In genomic region chr1:132799258-132799657, GRCm38 (mm10) we compare ENCODE assay signal across 9 mouse cellular contexts. TPM values are rescaled to one million over a fixed set of nuclear protein-coding genes. Genes with fewer than 3 reads are reported as not detected.
DNase-seq lines count a peak whose midpoint lies in the region; ATAC-seq lines count a peak whose summit lies in the region.
"Had no signal": no experiment of that assay in that cellular context is flagged by ENCODE, and none has a peak within 500 bp of the region (broad histone marks: within the 10 kb centered on the region; RNA-seq: fewer than 3 reads in every experiment).

No protein-coding gene starts in this region.

- no peak overlapping the region for H3K4me2 ChIP-seq in forebrain, embryonic 11.5 days (ENCODE audit: low read depth, low read length, severe bottlenecking)
- H3K4me2 ChIP-seq in embryonic facial prominence, embryonic 14.5 days (ENCODE audit: low read depth, low read length): no peak overlapping the region
- no peak overlapping the region for H3K4me2 ChIP-seq in midbrain, embryonic 14.5 days (ENCODE audit: low read length)
- H3K4me2 ChIP-seq: intestine, embryonic 15.5 days had no signal

- no peaks in the 10 kb centered on the region for H3K36me3 ChIP-seq in forebrain, embryonic 11.5 days (ENCODE audit: control insufficient read depth, insufficient read depth, low read length)
- H3K36me3 ChIP-seq in forebrain, embryonic 10.5 days (replicated peaks): no peaks in the 10 kb centered on the region
- no peaks in the 10 kb centered on the region for H3K36me3 ChIP-seq in megakaryocyte, embryonic 14.5 days (replicated peaks; ENCODE audit: low read length)
- H3K36me3 ChIP-seq in embryonic facial prominence, embryonic 14.5 days (ENCODE audit: control insufficient read depth, insufficient read depth, low read length): no peaks in the 10 kb centered on the region
- no peaks in the 10 kb centered on the region for H3K36me3 ChIP-seq in splenic B cell, adult 2 months (ENCODE audit: control insufficient read depth, insufficient read depth, low read length, poor library complexity, severe bottlenecking)
- H3K36me3 ChIP-seq in midbrain, embryonic 14.5 days (ENCODE audit: control insufficient read depth, insufficient read depth, low read length): no peaks in the 10 kb centered on the region
- H3K36me3 ChIP-seq: intestine, embryonic 15.5 days had no signal

- peaks cover 2% of the 10 kb centered on the region; the same call in 1 of the 2 replicates for H3K27me3 ChIP-seq in forebrain, embryonic 11.5 days (ENCODE audit: control insufficient read depth, insufficient read depth, low read length)
- peaks cover 47% of the 10 kb centered on the region for H3K27me3 ChIP-seq in forebrain, embryonic 10.5 days (ENCODE audit: poor library complexity, severe bottlenecking)
- peaks cover 49% of the 10 kb centered on the region for H3K27me3 ChIP-seq in megakaryocyte, embryonic 14.5 days (replicated peaks)
- H3K27me3 ChIP-seq in embryonic facial prominence, embryonic 14.5 days (replicated peaks; ENCODE audit: control insufficient read depth, insufficient read depth, low read length): 0 out of 2 replicates have a peak, but pooled peaks cover 11% of the 10 kb centered on the region
- no peaks in the 10 kb centered on the region for H3K27me3 ChIP-seq in splenic B cell, adult 2 months (ENCODE audit: control insufficient read depth, insufficient read depth, low read length, poor library complexity, severe bottlenecking)
- peaks cover 4% of the 10 kb centered on the region; the same call in 1 of the 2 replicates for H3K27me3 ChIP-seq in midbrain, embryonic 14.5 days (ENCODE audit: control insufficient read depth, insufficient read depth, low read length)

- H3K4me1 ChIP-seq in forebrain, embryonic 11.5 days (replicated peaks; ENCODE audit: control insufficient read depth, insufficient read depth, low read length): peaks cover 8% of the 10 kb centered on the region; the same call in 1 of the 2 replicates
- H3K4me1 ChIP-seq in forebrain, embryonic 10.5 days: peaks cover 24% of the 10 kb centered on the region
- peaks cover 4% of the 10 kb centered on the region; the same call in 1 of the 2 replicates for H3K4me1 ChIP-seq in megakaryocyte, embryonic 14.5 days
- no peaks in the 10 kb centered on the region for H3K4me1 ChIP-seq in embryonic facial prominence, embryonic 14.5 days (ENCODE audit: control insufficient read depth, insufficient read depth, low read length)
- peaks cover 8% of the 10 kb centered on the region; the same call in 1 of the 2 replicates for H3K4me1 ChIP-seq in midbrain, embryonic 14.5 days (ENCODE audit: control insufficient read depth, insufficient read depth, low read length)
- H3K4me1 ChIP-seq: intestine, embryonic 15.5 days had no signal

- no peak for ATAC-seq in forebrain, embryonic 11.5 days (replicated peaks; ENCODE audit: low FRiP score)
- no peak for ATAC-seq in megakaryocyte, adult 5-6 weeks (ENCODE audit: poor library complexity, severe bottlenecking)
- no peak; the same call in 1 of the 2 replicates for ATAC-seq in embryonic facial prominence, embryonic 14.5 days (ENCODE audit: low read depth)
- no peak for ATAC-seq in midbrain, embryonic 14.5 days (ENCODE audit: low FRiP score, low TSS enrichment)
- ATAC-seq: intestine, embryonic 15.5 days had no signal

- WGBS in forebrain, embryonic 11.5 days: 2% methylated on average over 6 of the region's 6 CpGs
- WGBS in forebrain, embryonic 10.5 days: 7% methylated on average over 6 of the region's 6 CpGs
- 2% methylated on average over 6 of the region's 6 CpGs for WGBS in embryonic facial prominence, embryonic 14.5 days
- WGBS in midbrain, embryonic 14.5 days: 13% methylated on average over 6 of the region's 6 CpGs

- H3K27ac ChIP-seq in forebrain, embryonic 11.5 days (ENCODE audit: low read depth, low read length): no peak overlapping the region
- no peak overlapping the region for H3K27ac ChIP-seq in forebrain, embryonic 10.5 days
- H3K27ac ChIP-seq in embryonic facial prominence, embryonic 14.5 days (replicated peaks; ENCODE audit: low read depth, low read length): no peak overlapping the region
- no peak overlapping the region for H3K27ac ChIP-seq in midbrain, embryonic 14.5 days (replicated peaks; ENCODE audit: low read depth, low read length)
- H3K27ac ChIP-seq: intestine, embryonic 15.5 days had no signal

- H3K9me3 ChIP-seq in forebrain, embryonic 11.5 days (ENCODE audit: control insufficient read depth, low read length): no peaks in the 10 kb centered on the region
- no peaks in the 10 kb centered on the region for H3K9me3 ChIP-seq in forebrain, embryonic 10.5 days
- no peaks in the 10 kb centered on the region; the same call in 1 of the 2 replicates for H3K9me3 ChIP-seq in megakaryocyte, embryonic 14.5 days
- no peaks in the 10 kb centered on the region for H3K9me3 ChIP-seq in embryonic facial prominence, embryonic 14.5 days (ENCODE audit: control insufficient read depth, low read length)
- no peaks in the 10 kb centered on the region for H3K9me3 ChIP-seq in midbrain, embryonic 14.5 days (ENCODE audit: control insufficient read depth, low read length)
- H3K9me3 ChIP-seq: intestine, embryonic 15.5 days had no signal

- no peak overlapping the region for H3K9ac ChIP-seq in forebrain, embryonic 11.5 days (ENCODE audit: low read length)
- no peak overlapping the region for H3K9ac ChIP-seq in embryonic facial prominence, embryonic 14.5 days (ENCODE audit: low read depth, low read length)
- H3K9ac ChIP-seq in midbrain, embryonic 14.5 days (replicated peaks; ENCODE audit: low read length): no peak overlapping the region
- H3K9ac ChIP-seq: intestine, embryonic 15.5 days had no signal

- H3K4me3 ChIP-seq in forebrain, embryonic 11.5 days (ENCODE audit: low read depth, low read length): no peak overlapping the region
- H3K4me3 ChIP-seq in forebrain, embryonic 10.5 days: no peak overlapping the region
- H3K4me3 ChIP-seq in megakaryocyte, embryonic 14.5 days (replicated peaks): peak overlapping the region; percentile 39
- no peak overlapping the region for H3K4me3 ChIP-seq in embryonic facial prominence, embryonic 14.5 days (ENCODE audit: low read depth, low read length)
- H3K4me3 ChIP-seq in midbrain, embryonic 14.5 days (replicated peaks; ENCODE audit: low read depth, low read length): no peak overlapping the region
- H3K4me3 ChIP-seq: intestine, embryonic 15.5 days had no signal

- DNase-seq in forebrain, embryonic 11.5 days (ENCODE audit: low spot score): peak; percentile 50
- DNase-seq in forebrain, embryonic 10.5 days (ENCODE audit: extremely low spot score, low spot score): no peak
- peak; percentile 86 for DNase-seq in embryonic facial prominence, embryonic 14.5 days (ENCODE audit: low spot score)
- DNase-seq in splenic B cell, adult 2 months (ENCODE audit: low read depth, low spot score): peak; percentile 18
- DNase-seq in midbrain, embryonic 14.5 days: no peak
- DNase-seq in frontal cortex, postnatal 36 days (ENCODE audit: low spot score in 2 of 2): no peak

RNA-seq across cellular contexts. Expression of gene Nfasc, which starts 57.7 kb away (rescaled TPM):
- 19.9 and 21.9 TPM in 2 replicates for polyA plus RNA-seq in forebrain, embryonic 11.5 days (2014; fragmentation: Nextera tagmentation; extraction: Ambion mirVana)
- 7.0 and 9.6 TPM in 2 replicates for polyA plus RNA-seq in forebrain, embryonic 10.5 days (2016; fragmentation: Nextera tagmentation; extraction: Ambion mirVana)
- polyA plus RNA-seq in megakaryocyte, embryonic 14.5 days (2012; ENCODE audit: insufficient read depth, low replicate concordance): 0.01 TPM in 1 of 2 replicates, not detected in the other
- total RNA-seq in megakaryocyte, adult 5-6 weeks (2015): not detected in 2 replicates
- total RNA-seq in megakaryocyte, adult 5-6 weeks (2017): not detected in 2 replicates
- polyA plus RNA-seq in embryonic facial prominence, embryonic 14.5 days (2014; fragmentation: Nextera tagmentation; extraction: Ambion mirVana): 2.4 and 2.8 TPM in 2 replicates
- polyA plus RNA-seq in midbrain, embryonic 14.5 days (2014; fragmentation: Nextera tagmentation; extraction: Ambion mirVana): 37.8 and 48.6 TPM in 2 replicates

Comparison
In these comparisons a context has a peak if more than half of its experiments do, and no peak if none do; other contexts are left out.
1. DNase-seq: peak in forebrain, embryonic 11.5 days (single experiment), embryonic facial prominence, embryonic 14.5 days (single experiment) and splenic B cell, adult 2 months (single experiment); none in forebrain, embryonic 10.5 days (single experiment), midbrain, embryonic 14.5 days (single experiment) and frontal cortex, postnatal 36 days (0 of 2).